Mouse (Mus musculus) forebrain, embryonic 11.5 days (tissue): Measurements from ENCODE around the gene Naaladl2. TPM values are rescaled to one million over a fixed set of nuclear protein-coding genes. Genes with fewer than 3 reads are reported as not detected.

Experiments used
- ATAC-seq: fragments of 200-750 bp; cut with Nextera tagmentation; replicated peaks from 2 replicates; pipeline ENCODE4 v1.8.0; 2017; ENCODE audit warnings: moderate TSS enrichment; ENCODE audit not compliant: low FRiP score
- DNase-seq: peaks from one replicate; pipeline ENCODE4 v3.0.0-alpha.2; 2017; ENCODE audit warnings: low spot score
- H3K27ac ChIP-seq: fragments of 300-500 bp; sonication (generic); 2 replicates; pipeline ENCODE4 v1.5.1; 2014; ENCODE audit warnings: low read depth, low read length
- H3K27me3 ChIP-seq: fragments of 300-500 bp; sonication (generic); 2 replicates; pipeline ENCODE4 v1.6.1; 2014; ENCODE audit warnings: mild to moderate bottlenecking, low read length, mixed read lengths; ENCODE audit not compliant: control insufficient read depth, insufficient read depth
- H3K36me3 ChIP-seq: fragments of 300-500 bp; sonication (generic); 2 replicates; pipeline ENCODE4 v1.6.1; 2014; ENCODE audit warnings: mild to moderate bottlenecking, low read length, moderate library complexity, mixed read lengths; ENCODE audit not compliant: control insufficient read depth, insufficient read depth
- H3K4me1 ChIP-seq: fragments of 300-500 bp; sonication (generic); replicated peaks from 2 replicates; pipeline ENCODE4 v1.6.1; 2014; ENCODE audit warnings: low read length, mixed read lengths; ENCODE audit not compliant: control insufficient read depth, insufficient read depth
- H3K4me2 ChIP-seq: fragments of 300-500 bp; sonication (generic); 2 replicates; pipeline ENCODE4 v1.6.1; 2014; ENCODE audit warnings: low read depth, mild to moderate bottlenecking, low read length, moderate library complexity, mixed read lengths; ENCODE audit not compliant: severe bottlenecking
- H3K4me3 ChIP-seq: fragments of 300-500 bp; sonication (generic); 2 replicates; pipeline ENCODE4 v1.5.1; 2014; ENCODE audit warnings: low read depth, low read length
- H3K9ac ChIP-seq: fragments of 300-500 bp; sonication (generic); 2 replicates; pipeline ENCODE4 v1.6.1; 2014; ENCODE audit warnings: low read length
- H3K9me3 ChIP-seq: fragments of 300-500 bp; sonication (generic); 2 replicates; pipeline ENCODE4 v1.6.1; 2016; ENCODE audit warnings: low read length, mixed read lengths; ENCODE audit not compliant: control insufficient read depth
- WGBS: fragments of 180-500 bp; shearing (Covaris S2); extraction: QIAGEN DNeasy Blood & Tissue Kit; methylation state at CpG from one replicate; pipeline ENCODE4 v1.1.7; 2014; 5-methylcytosine and 5-hydroxymethylcytosine counted together
- polyA plus RNA-seq: library from polyadenylated mRNA; unstranded; fragments of >200 nt; fragmentation: Nextera tagmentation; extraction: Ambion mirVana; gene quantifications from 2 replicates; pipeline ENCODE4 v1.2.1, GENCODE M21; 2014

Gene Naaladl2
- polyA plus RNA-seq, 1 experiment from 2014 or later, result 0.48 TPM

GRCm38 (mm10) chr3:25113107-25113506, 31.0 kb downstream of the Naaladl2 start:
- no peak for DNase-seq
- no peaks in the 10 kb centered on the region for H3K9me3 ChIP-seq
- no peak overlapping the region for H3K27ac ChIP-seq
- H3K4me1 ChIP-seq, result no peaks in the 10 kb centered on the region
- 87% methylated on average over 4 of the region's 4 CpGs for WGBS
- no peak overlapping the region for H3K9ac ChIP-seq
- H3K4me2 ChIP-seq, result no peak overlapping the region
- no peaks in the 10 kb centered on the region for H3K27me3 ChIP-seq
- no peaks in the 10 kb centered on the region for H3K36me3 ChIP-seq
- ATAC-seq, result no peak
- H3K4me3 ChIP-seq, result no peak overlapping the region

DNA sequence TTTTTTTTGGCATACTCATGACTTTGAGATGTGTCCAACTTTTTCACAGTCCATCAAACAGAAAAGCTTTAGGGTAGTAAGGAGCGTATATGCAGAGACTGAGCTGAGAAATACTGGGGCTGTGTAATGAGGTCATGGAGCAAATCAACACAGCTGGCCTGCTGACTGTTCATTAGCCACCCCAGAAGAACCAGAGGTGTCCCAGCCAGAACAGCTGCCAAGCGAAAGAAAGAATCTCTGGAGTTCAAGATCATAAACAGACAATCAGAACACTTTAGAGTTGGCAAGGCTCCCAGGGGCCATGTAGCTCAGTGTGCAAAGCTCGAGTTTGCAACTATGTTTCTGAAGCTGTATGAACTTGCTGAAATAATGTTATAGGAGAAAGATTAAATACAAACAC, 35.1 kb downstream of the Naaladl2 start:
- H3K4me3 ChIP-seq, result no peak overlapping the region
- DNase-seq, result no peak
- no peaks in the 10 kb centered on the region for H3K9me3 ChIP-seq
- H3K4me1 ChIP-seq, result no peaks in the 10 kb centered on the region
- ATAC-seq, result no peak
- no peak overlapping the region for H3K4me2 ChIP-seq
- H3K27ac ChIP-seq, result no peak overlapping the region
- no peaks in the 10 kb centered on the region for H3K27me3 ChIP-seq
- 81% methylated on average over 3 of the region's 3 CpGs for WGBS
- no peak overlapping the region for H3K9ac ChIP-seq
- H3K36me3 ChIP-seq, result no peaks in the 10 kb centered on the region

DNA sequence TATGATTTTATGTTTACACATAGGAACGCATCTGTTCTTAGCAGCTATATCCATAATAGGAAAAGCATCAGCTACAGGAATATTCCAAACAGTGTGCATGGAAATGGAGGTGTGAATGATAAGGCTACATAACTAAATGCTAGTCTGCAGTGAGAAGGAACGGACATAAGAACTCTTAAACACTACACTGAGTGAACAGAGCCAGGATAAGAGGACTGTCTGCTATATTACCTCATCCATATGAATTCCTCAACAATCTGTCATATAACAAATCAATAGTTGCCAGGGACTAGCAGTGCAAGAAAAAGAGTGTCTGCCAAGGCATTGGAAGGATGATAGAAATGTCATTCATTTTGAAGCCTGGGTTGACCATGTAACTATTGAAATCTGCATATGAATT, 51.1 kb downstream of the Naaladl2 start:
- Histone ChIP-seq H3K9ac (no peak overlapping the region), H3K4me2 (no peak overlapping the region), H3K36me3 (no peaks in the 10 kb centered on the region), H3K4me1 (no peaks in the 10 kb centered on the region), H3K27ac (no peak overlapping the region), H3K4me3 (no peak overlapping the region), H3K27me3 (no peaks in the 10 kb centered on the region), H3K9me3 (no peaks in the 10 kb centered on the region)
- no peak for DNase-seq
- 92% methylated on average over 2 of the region's 2 CpGs for WGBS
- no peak for ATAC-seq

DNA sequence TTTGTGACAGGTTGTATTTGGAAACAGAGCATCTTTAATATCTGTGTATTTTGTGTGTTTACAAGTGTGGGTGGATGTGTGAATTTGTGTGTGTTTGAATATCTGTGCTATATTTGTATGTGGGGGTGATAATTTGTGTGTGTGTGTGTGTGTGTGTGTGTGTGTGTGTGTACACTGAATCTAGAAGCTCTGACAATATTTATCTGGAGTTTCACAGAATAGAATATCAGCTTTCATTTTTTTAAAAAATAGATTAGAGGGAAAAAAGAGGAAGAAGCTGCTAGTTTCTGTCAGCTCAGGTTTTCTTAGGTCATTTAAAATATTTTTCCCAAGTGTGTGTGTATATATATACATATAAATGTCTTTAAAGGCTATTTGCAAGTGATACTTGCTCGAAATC, 68.3 kb downstream of the Naaladl2 start:
- Histone ChIP-seq H3K4me1 (no peaks in the 10 kb centered on the region; the same call in 1 of the 2 replicates), H3K9me3 (no peaks in the 10 kb centered on the region), H3K27me3 (no peaks in the 10 kb centered on the region), H3K27ac (no peak overlapping the region), H3K9ac (no peak overlapping the region), H3K4me3 (no peak overlapping the region), H3K4me2 (no peak overlapping the region), H3K36me3 (no peaks in the 10 kb centered on the region)
- no peak for ATAC-seq
- no peak for DNase-seq
- WGBS, result 88% methylated on average over 1 of the region's 1 CpGs

GRCm38 (mm10) chr3:25074266-25074665, 69.8 kb downstream of the Naaladl2 start:
- Histone ChIP-seq H3K4me3 (no peak overlapping the region), H3K27me3 (no peaks in the 10 kb centered on the region), H3K9me3 (no peaks in the 10 kb centered on the region), H3K4me1 (no peaks in the 10 kb centered on the region; the same call in 1 of the 2 replicates), H3K27ac (no peak overlapping the region), H3K36me3 (no peaks in the 10 kb centered on the region), H3K9ac (no peak overlapping the region), H3K4me2 (no peak overlapping the region)
- 0 out of 2 replicates have a peak, but pooled peaks have one; percentile 18 for ATAC-seq
- 65% methylated on average over 4 of the region's 4 CpGs for WGBS
- no peak for DNase-seq

DNA sequence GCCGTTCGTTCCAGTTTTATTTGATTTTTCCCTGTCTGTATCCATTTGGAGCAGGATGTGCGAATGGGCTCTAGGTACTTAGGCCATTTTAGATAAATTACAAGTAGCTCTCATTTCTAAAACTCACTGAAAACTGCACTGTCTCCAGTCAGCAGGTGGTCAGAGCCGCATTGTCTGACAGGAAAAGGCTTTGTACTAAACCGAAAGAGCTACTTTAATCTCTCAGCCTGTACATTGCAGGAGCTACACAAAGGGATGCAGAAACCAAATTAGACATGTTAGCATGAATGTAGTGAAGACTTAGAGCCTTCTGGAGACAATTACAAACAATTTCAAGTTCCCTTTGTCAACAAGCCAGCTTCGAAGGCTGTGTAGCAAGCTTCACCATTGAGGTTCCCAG, 70.2 kb downstream of the Naaladl2 start:
- DNase-seq, result no peak
- WGBS, result 24% methylated on average over 6 of the region's 6 CpGs
- H3K4me3 ChIP-seq, result no peak overlapping the region
- no peaks in the 10 kb centered on the region for H3K36me3 ChIP-seq
- H3K4me2 ChIP-seq, result no peak overlapping the region
- H3K9me3 ChIP-seq, result no peaks in the 10 kb centered on the region
- no peak overlapping the region for H3K27ac ChIP-seq
- H3K27me3 ChIP-seq, result no peaks in the 10 kb centered on the region
- H3K9ac ChIP-seq, result no peak overlapping the region
- no peaks in the 10 kb centered on the region; the same call in 1 of the 2 replicates for H3K4me1 ChIP-seq
- ATAC-seq, result peak; percentile 69; the same call in 1 of the 2 replicates

DNA sequence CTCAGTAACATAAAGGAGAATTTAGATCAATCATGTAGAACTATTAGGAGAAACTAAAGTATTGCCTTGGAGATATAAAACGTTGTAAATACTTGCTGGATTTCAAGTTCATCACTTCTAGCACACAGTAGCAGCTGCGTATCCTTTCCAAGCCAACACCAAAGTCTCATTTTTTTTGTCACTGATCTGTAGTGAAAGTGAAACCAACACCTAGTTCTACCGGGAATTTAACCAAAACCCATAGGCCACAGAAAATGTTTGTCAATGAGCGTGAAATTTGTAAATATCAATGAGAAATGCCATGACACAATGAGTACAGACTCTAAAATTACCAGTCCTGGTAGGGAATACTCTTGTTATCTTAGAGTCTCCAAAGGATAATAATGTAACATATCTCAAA, 80.8 kb downstream of the Naaladl2 start:
- Histone ChIP-seq H3K4me1 (no peaks in the 10 kb centered on the region), H3K36me3 (no peaks in the 10 kb centered on the region), H3K9ac (no peak overlapping the region), H3K4me3 (no peak overlapping the region), H3K27me3 (no peaks in the 10 kb centered on the region), H3K4me2 (no peak overlapping the region), H3K27ac (no peak overlapping the region), H3K9me3 (no peaks in the 10 kb centered on the region)
- WGBS, result 86% methylated on average over 4 of the region's 4 CpGs
- DNase-seq (no peak), ATAC-seq (no peak)

- H3K9me3 ChIP-seq, result no peaks in the 10 kb centered on the region
- no peak overlapping the region for H3K9ac ChIP-seq
- DNase-seq (no peak), ATAC-seq (no peak)
- no peak overlapping the region for H3K27ac ChIP-seq
- 29% methylated on average over 2 of the region's 2 CpGs for WGBS
- no peaks in the 10 kb centered on the region for H3K36me3 ChIP-seq
- no peaks in the 10 kb centered on the region for H3K4me1 ChIP-seq
- H3K4me3 ChIP-seq, result no peak overlapping the region
- no peaks in the 10 kb centered on the region for H3K27me3 ChIP-seq
- no peak overlapping the region for H3K4me2 ChIP-seq
Observed at GRCm38 (mm10) chr3:25052975-25053374, 91.1 kb downstream of the Naaladl2 start.

GRCm38 (mm10) chr3:25019972-25020371, 124.1 kb downstream of the Naaladl2 start:
- Histone ChIP-seq H3K4me2 (no peak overlapping the region), H3K36me3 (no peaks in the 10 kb centered on the region), H3K4me1 (no peaks in the 10 kb centered on the region), H3K27ac (no peak overlapping the region), H3K9ac (no peak overlapping the region), H3K4me3 (no peak overlapping the region), H3K27me3 (no peaks in the 10 kb centered on the region), H3K9me3 (no peaks in the 10 kb centered on the region)
- WGBS, result 81% methylated on average over 5 of the region's 5 CpGs
- DNase-seq (no peak), ATAC-seq (no peak)
